Mouse (Mus musculus) intestine, postnatal 0 days (tissue): ENCODE measurements around the gene Preb. TPM values are rescaled to one million over a fixed set of nuclear protein-coding genes. Genes with fewer than 3 reads are reported as not detected.

ENCODE experiments used
- ATAC-seq: fragments of 200-750 bp; cut with Nextera tagmentation; 2 replicates; pipeline ENCODE4 v1.8.0; 2017; ENCODE audit warnings: mild to moderate bottlenecking, moderate TSS enrichment, moderate library complexity
- H3K27ac ChIP-seq: fragments of 300-500 bp; sonication (generic); 2 replicates; pipeline ENCODE4 v1.5.1; 2014; ENCODE audit warnings: mild to moderate bottlenecking, low read depth, low read length, moderate library complexity
- H3K27me3 ChIP-seq: fragments of 300-500 bp; sonication (generic); replicated peaks from 2 replicates; pipeline ENCODE4 v1.6.1; 2014; ENCODE audit warnings: low read length, mixed read lengths; ENCODE audit not compliant: control insufficient read depth, insufficient read depth
- H3K36me3 ChIP-seq: fragments of 300-500 bp; sonication (generic); 2 replicates; pipeline ENCODE4 v1.6.1; 2014; ENCODE audit warnings: mild to moderate bottlenecking, moderate library complexity; ENCODE audit not compliant: control insufficient read depth, insufficient read depth
- H3K4me1 ChIP-seq: fragments of 300-500 bp; sonication (generic); replicated peaks from 2 replicates; pipeline ENCODE4 v1.6.1; 2014; ENCODE audit warnings: antibody characterized with exemption, low read length, mixed read lengths; ENCODE audit not compliant: control insufficient read depth, insufficient read depth
- H3K4me2 ChIP-seq: fragments of 300-500 bp; sonication (generic); replicated peaks from 2 replicates; pipeline ENCODE4 v1.6.1; 2014; ENCODE audit warnings: low read depth, mild to moderate bottlenecking, moderate library complexity
- H3K4me3 ChIP-seq: fragments of 300-500 bp; sonication (generic); 2 replicates; pipeline ENCODE4 v1.5.1; 2014; ENCODE audit warnings: low read depth, low read length
- H3K9ac ChIP-seq: fragments of 300-500 bp; sonication (generic); 2 replicates; pipeline ENCODE4 v1.6.1; 2014; ENCODE audit warnings: mild to moderate bottlenecking, low read depth, low read length
- H3K9me3 ChIP-seq: fragments of 300-500 bp; sonication (generic); 2 replicates; pipeline ENCODE4 v1.6.1; 2016; ENCODE audit warnings: mixed run types; ENCODE audit not compliant: control insufficient read depth
- CTCF ChIP-seq: sonication (generic); IDR thresholded peaks from 2 replicates; pipeline ENCODE4 v1.5.1; 2016; ENCODE audit warnings: low read depth, mild to moderate bottlenecking, control low read depth, antibody characterized with exemption, moderate library complexity
- WGBS: fragments of 180-500 bp; shearing (Covaris S2); extraction: QIAGEN DNeasy Blood & Tissue Kit; methylation state at CpG from one replicate; pipeline ENCODE4 v1.1.7; 2014; 5-methylcytosine and 5-hydroxymethylcytosine counted together
- polyA plus RNA-seq: library from polyadenylated mRNA; unstranded; fragments of >200 nt; fragmentation: Nextera tagmentation; extraction: Ambion mirVana; gene quantifications from 2 replicates; pipeline ENCODE4 v1.2.1, GENCODE M21; 2015

The Preb gene
- polyA plus RNA-seq, 1 experiment from 2014 or later = 150 TPM

DNA sequence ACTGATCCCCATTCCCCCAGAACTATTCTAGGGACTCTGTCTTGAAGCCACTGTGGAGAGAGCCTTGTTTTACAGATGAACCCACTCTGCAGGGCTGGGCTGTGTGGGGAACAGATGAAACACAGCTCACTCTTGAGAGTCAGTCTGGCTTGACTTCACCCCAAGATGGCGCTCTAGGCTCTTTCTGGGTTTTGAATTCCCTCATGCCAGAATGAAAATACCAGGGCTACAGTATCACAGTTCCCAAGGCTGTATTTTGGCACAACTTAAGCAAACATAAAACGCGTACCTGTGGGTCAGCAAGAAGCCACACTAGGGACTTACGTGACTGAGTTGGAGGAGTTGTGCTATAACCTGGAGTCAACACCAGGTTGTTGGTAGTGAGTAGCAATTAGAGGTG lies 30.0 kb downstream of the Preb start:
- WGBS = 43% methylated on average over 4 of the region's 4 CpGs
- H3K36me3 ChIP-seq = peaks cover 4% of the 10 kb centered on the region; the same call in 1 of the 2 replicates
- H3K9ac ChIP-seq = no peak overlapping the region
- H3K27me3 ChIP-seq = no peaks in the 10 kb centered on the region
- no peaks in the 10 kb centered on the region for H3K4me1 ChIP-seq
- H3K4me3 ChIP-seq = no peak overlapping the region
- no peak for ATAC-seq
- TF ChIP-seq CTCF = peak; percentile 86
- no peak overlapping the region for H3K27ac ChIP-seq
- no peak overlapping the region for H3K4me2 ChIP-seq
- no peaks in the 10 kb centered on the region for H3K9me3 ChIP-seq

DNA sequence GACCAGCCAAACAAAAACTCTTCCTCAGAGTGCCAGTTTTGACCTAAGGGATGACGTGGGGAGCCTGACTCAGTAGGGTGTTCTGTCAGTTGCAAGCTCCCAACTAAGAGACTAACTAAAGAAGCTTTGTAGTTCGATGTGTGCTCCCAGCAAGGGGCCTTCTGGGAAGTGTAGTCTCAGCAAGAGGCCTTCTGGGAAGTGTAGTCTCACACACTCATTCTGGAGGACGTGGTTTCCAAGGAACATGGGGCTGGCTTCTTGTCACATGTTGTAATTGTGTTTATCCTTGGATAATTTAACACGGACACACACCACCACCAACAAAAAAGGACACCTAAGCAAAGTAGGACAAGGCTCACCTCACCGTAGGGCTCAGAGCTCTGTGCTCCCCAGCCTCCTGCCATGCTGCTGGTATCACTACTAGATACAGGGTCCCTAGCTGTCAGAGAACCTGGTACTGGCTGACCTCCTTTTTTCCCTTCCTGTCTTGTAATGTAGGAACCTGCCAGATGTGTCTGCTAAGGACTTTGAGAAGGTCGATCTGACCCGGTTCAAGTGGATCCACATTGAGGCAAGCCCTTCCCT lies 32.1 kb downstream of the Preb start:
- H3K27ac ChIP-seq = no peak overlapping the region
- 43% methylated on average over 7 of the region's 7 CpGs for WGBS
- ATAC-seq = no peak
- H3K4me1 ChIP-seq = no peaks in the 10 kb centered on the region
- peak overlapping the region; percentile 1; the same call in 1 of the 2 replicates for H3K4me2 ChIP-seq
- no peak for TF ChIP-seq CTCF
- no peaks in the 10 kb centered on the region for H3K9me3 ChIP-seq
- no peaks in the 10 kb centered on the region for H3K27me3 ChIP-seq
- no peak overlapping the region for H3K9ac ChIP-seq
- H3K4me3 ChIP-seq = no peak overlapping the region
- no peaks in the 10 kb centered on the region; the same call in 1 of the 2 replicates for H3K36me3 ChIP-seq

DNA sequence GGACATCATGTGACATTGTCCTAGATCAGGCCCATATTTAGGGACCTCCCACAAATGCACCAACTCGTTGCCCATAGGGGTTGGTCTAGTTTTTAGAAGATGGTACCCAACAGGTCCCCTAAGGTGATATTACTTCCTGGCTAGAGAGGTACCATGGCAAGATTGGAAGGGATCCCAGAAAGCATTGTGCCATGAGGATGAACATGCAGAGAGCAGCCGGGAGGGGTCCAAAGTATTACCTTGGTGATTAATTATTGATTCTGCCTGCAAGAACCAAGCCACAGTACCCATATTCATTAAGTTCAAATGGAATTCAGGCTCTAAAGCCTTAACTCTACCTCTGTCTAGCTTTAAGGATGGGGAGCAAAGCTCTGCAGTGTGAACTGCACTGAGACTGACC lies 34.1 kb downstream of the Preb start:
- H3K4me1 ChIP-seq = 0 out of 2 replicates have a peak, but pooled peaks cover 4% of the 10 kb centered on the region
- H3K4me3 ChIP-seq = no peak overlapping the region
- H3K9ac ChIP-seq = no peak overlapping the region
- 79% methylated on average over 2 of the region's 2 CpGs for WGBS
- H3K9me3 ChIP-seq = no peaks in the 10 kb centered on the region
- no peak for TF ChIP-seq CTCF
- no peak overlapping the region for H3K27ac ChIP-seq
- no peaks in the 10 kb centered on the region for H3K36me3 ChIP-seq
- H3K27me3 ChIP-seq = no peaks in the 10 kb centered on the region
- ATAC-seq = no peak
- H3K4me2 ChIP-seq = no peak overlapping the region

DNA sequence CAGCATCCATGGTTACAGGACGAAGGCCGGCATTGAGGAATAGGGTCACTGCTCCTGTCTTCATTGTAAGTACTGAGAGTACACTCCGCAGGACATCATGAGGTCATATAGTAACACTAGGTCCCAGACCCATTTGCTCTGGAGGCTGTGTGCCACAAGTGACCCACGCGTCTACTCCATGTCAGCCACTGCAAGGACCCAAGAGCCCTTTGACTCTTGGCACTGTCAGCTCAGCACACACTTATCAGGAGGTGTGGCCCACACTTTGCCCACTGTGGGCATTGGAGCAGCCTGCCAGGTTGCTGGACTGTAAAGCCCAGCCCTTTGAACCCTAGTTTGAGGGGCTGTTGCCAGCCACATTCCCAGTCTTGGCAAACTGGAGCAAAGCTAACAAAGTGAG lies 34.9 kb downstream of the Preb start:
- peak; percentile 35 for ATAC-seq
- no peak overlapping the region for H3K9ac ChIP-seq
- WGBS = 83% methylated on average over 5 of the region's 5 CpGs

DNA sequence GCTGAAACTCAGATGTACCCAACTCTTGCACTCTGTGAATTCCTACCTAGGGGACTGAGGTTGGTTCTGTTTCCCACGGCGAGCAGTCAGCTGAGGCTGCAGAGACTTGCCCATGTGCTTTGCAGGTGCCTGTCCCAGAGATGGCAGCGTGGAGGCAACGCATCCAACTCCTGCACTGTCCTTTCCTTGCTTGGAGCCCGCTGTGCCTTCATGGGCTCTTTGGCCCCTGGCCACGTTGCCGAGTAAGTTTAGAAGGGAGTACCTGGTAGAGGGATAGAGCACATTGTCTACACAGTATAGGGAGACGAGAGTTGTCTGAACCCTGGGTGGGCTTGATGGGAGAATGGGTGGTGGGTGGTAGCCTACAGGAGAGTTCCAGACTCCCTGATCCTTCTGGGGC lies 35.5 kb downstream of the Preb start:
- TF ChIP-seq CTCF = no peak
- Histone ChIP-seq H3K4me1 (0 out of 2 replicates have a peak, but pooled peaks cover 4% of the 10 kb centered on the region), H3K9ac (no peak overlapping the region), H3K4me3 (no peak overlapping the region), H3K27me3 (no peaks in the 10 kb centered on the region), H3K27ac (no peak overlapping the region), H3K9me3 (no peaks in the 10 kb centered on the region), H3K36me3 (peaks cover under 1% of the 10 kb centered on the region; the same call in 1 of the 2 replicates), H3K4me2 (no peak overlapping the region)
- no peak for ATAC-seq
- WGBS = 83% methylated on average over 8 of the region's 8 CpGs

More for the DNA sequence above, 34.9 kb downstream of the Preb start:
- no peak overlapping the region for H3K27ac ChIP-seq
- no peak for TF ChIP-seq CTCF
- no peak overlapping the region for H3K4me3 ChIP-seq
- H3K36me3 ChIP-seq = no peaks in the 10 kb centered on the region; the same call in 1 of the 2 replicates
- H3K4me2 ChIP-seq = no peak overlapping the region
- H3K27me3 ChIP-seq = no peaks in the 10 kb centered on the region
- H3K4me1 ChIP-seq = 0 out of 2 replicates have a peak, but pooled peaks cover 4% of the 10 kb centered on the region
- H3K9me3 ChIP-seq = no peaks in the 10 kb centered on the region

DNA sequence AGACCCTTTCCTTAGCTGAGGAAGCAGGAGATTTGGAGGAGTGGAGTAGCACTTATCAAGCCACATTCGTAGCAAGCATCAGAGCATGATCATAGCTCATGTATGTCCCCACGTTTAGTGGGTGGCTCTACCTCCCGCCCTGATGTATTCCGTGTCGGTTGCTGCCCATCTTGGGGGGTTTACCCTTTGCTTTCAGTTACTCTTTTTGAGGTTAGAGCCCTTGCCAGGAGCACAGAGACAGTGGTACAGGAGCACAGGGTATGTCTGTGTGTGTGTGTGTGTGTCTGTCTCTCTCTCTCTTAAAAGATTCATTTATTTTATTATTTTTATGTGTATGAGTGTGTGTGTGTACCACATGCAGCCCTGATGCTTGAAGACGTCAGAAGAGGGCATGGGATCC lies 37.0 kb downstream of the Preb start:
- TF ChIP-seq CTCF = no peak
- no peak overlapping the region for H3K27ac ChIP-seq
- no peak for ATAC-seq
- H3K36me3 ChIP-seq = peaks cover 16% of the 10 kb centered on the region; the same call in 1 of the 2 replicates
- H3K9me3 ChIP-seq = no peaks in the 10 kb centered on the region
- H3K4me2 ChIP-seq = peak overlapping the region; percentile 87
- no peaks in the 10 kb centered on the region for H3K27me3 ChIP-seq
- 75% methylated on average over 6 of the region's 6 CpGs for WGBS
- H3K9ac ChIP-seq = no peak overlapping the region
- H3K4me1 ChIP-seq = 0 out of 2 replicates have a peak, but pooled peaks cover 4% of the 10 kb centered on the region
- no peak overlapping the region for H3K4me3 ChIP-seq
